Mouse (Mus musculus) embryonic fibroblast, embryonic 13.5 days (primary cell): ENCODE measurements around the gene Dnase1. TPM values are rescaled to one million over a fixed set of nuclear protein-coding genes. Genes with fewer than 3 reads are reported as not detected.

Source experiments
- H3K27ac ChIP-seq: 2 replicates; pipeline ENCODE4 v1.5.1; 2012; ENCODE audit warnings: low read length, control low read depth, inconsistent platforms; ENCODE audit not compliant: insufficient read depth
- H3K4me1 ChIP-seq: 2 replicates; pipeline ENCODE4 v1.6.1; 2011; ENCODE audit warnings: low read length; ENCODE audit not compliant: control insufficient read depth, insufficient read depth
- H3K4me3 ChIP-seq: 2 replicates; pipeline ENCODE4 v1.5.1; 2011; ENCODE audit warnings: mild to moderate bottlenecking, control low read depth, low read length; ENCODE audit not compliant: insufficient read depth
- CTCF ChIP-seq: IDR thresholded peaks from 2 replicates; pipeline ENCODE4 v1.5.1; 2011; ENCODE audit warnings: mild to moderate bottlenecking, control low read depth, low read length, moderate library complexity, borderline replicate concordance; ENCODE audit not compliant: insufficient read depth
- POLR2A ChIP-seq: IDR thresholded peaks from 2 replicates; pipeline ENCODE4 v1.6.1; 2011; ENCODE audit warnings: low read depth, mild to moderate bottlenecking, control low read depth, low read length, moderate library complexity
- polyA plus RNA-seq: library from polyadenylated mRNA; stranded (reverse); fragments of >200 nt; gene quantifications from 2 replicates; pipeline ENCODE4 v1.2.4, GENCODE M21; 2011; ENCODE audit warnings: low read depth; ENCODE audit not compliant: missing spikeins, insufficient read length

Dnase1 gene
- polyA plus RNA-seq, 1 experiment = not detected

GRCm38 (mm10) chr16:4085051-4085450 is 48.3 kb downstream of the Dnase1 start:
- Histone ChIP-seq H3K4me3 (no peak overlapping the region), H3K4me1 (no peaks in the 10 kb centered on the region), H3K27ac (no peak overlapping the region)
- TF ChIP-seq POLR2A = no peak
- no peak for TF ChIP-seq CTCF

GRCm38 (mm10) chr16:4085851-4086387 is 49.2 kb downstream of the Dnase1 start:
- TF ChIP-seq POLR2A = no peak
- TF ChIP-seq CTCF = no peak
- Histone ChIP-seq H3K27ac (no peak overlapping the region), H3K4me1 (no peaks in the 10 kb centered on the region), H3K4me3 (no peak overlapping the region)

GRCm38 (mm10) chr16:4087214-4087913 is 50.6 kb downstream of the Dnase1 start:
- TF ChIP-seq CTCF (no peak), POLR2A (no peak)
- H3K27ac ChIP-seq = no peak overlapping the region
- H3K4me3 ChIP-seq = no peak overlapping the region

More at GRCm38 (mm10) chr16:4087214-4087913, 50.6 kb downstream of the Dnase1 start:
- H3K4me1 ChIP-seq = no peaks in the 10 kb centered on the region

Other genes starting within 250 kb of the Dnase1 start
- not detected in 2 replicates for gene Olfr15, start 206.1 kb upstream of the Dnase1 start, polyA plus RNA-seq
- 1.5 and 1.8 TPM in 2 replicates for gene Zfp174, start 189.7 kb upstream of the Dnase1 start, polyA plus RNA-seq
- 47.7 and 62.9 TPM in 2 replicates for gene Naa60, start 164.6 kb upstream of the Dnase1 start, polyA plus RNA-seq
- gene Zfp597, start 152.4 kb upstream of the Dnase1 start, polyA plus RNA-seq = 9.8 TPM in 2 replicates
- not detected in 2 replicates for gene Gm20695, start 152.3 kb upstream of the Dnase1 start, polyA plus RNA-seq
- 1.6 and 2.0 TPM in 2 replicates for gene 1700037C18Rik, start 128.3 kb upstream of the Dnase1 start, polyA plus RNA-seq
- gene Cluap1, start 128.1 kb upstream of the Dnase1 start, polyA plus RNA-seq = 12.4 and 14.8 TPM in 2 replicates
- 0.84 and 1.9 TPM in 2 replicates for gene Nlrc3, start 60.3 kb upstream of the Dnase1 start, polyA plus RNA-seq
- gene Slx4, start 33.2 kb upstream of the Dnase1 start, polyA plus RNA-seq = 34.3 and 35.1 TPM in 2 replicates
- 60.5 and 67.1 TPM in 2 replicates for gene Trap1, start 40.9 kb downstream of the Dnase1 start, polyA plus RNA-seq
- 47.2 and 62.2 TPM in 2 replicates for gene Crebbp, start 177.1 kb downstream of the Dnase1 start, polyA plus RNA-seq